Mouse (Mus musculus): Measurements from ENCODE around the gene Coa3. TPM values are rescaled to one million over a fixed set of nuclear protein-coding genes. Genes with fewer than 3 reads are reported as not detected.

The Coa3 gene
- polyA plus RNA-seq, 1 experiment from 2014 or later, result 201 TPM

GRCm38 (mm10) chr11:101229361-101229900 is 49.5 kb downstream of the Coa3 start:
- ATAC-seq (ENCODE audit: low FRiP score, low read depth), result no peak
- Histone ChIP-seq H3K9me3 (no peaks in the 10 kb centered on the region), H3K4me1 (peaks cover 18% of the 10 kb centered on the region; the same call in 1 of the 2 replicates), H3K4me3 (no peak overlapping the region), H3K4me2 (replicated peaks) (no peak overlapping the region), H3K27ac (no peak overlapping the region), H3K27me3 (replicated peaks) (no peaks in the 10 kb centered on the region), H3K36me3 (no peaks in the 10 kb centered on the region), H3K9ac (no peak overlapping the region)
- WGBS, result 33% methylated on average over 8 of the region's 8 CpGs

Other genes with a start within 250 kb of the Coa3 start
- gene Naglu, start 209.1 kb downstream of the Coa3 start, polyA plus RNA-seq (2016; fragmentation: Nextera tagmentation; extraction: Ambion mirVana), result 10.8 and 11.1 TPM in 2 replicates
- 0.14 and 0.29 TPM in 2 replicates for gene Hsd17b1, start 200.7 kb downstream of the Coa3 start, polyA plus RNA-seq (2016; fragmentation: Nextera tagmentation; extraction: Ambion mirVana)
- 50.8 and 54.5 TPM in 2 replicates for gene Coasy, start 196.5 kb downstream of the Coa3 start, polyA plus RNA-seq (2016; fragmentation: Nextera tagmentation; extraction: Ambion mirVana)
- gene Mlx, start 191.8 kb downstream of the Coa3 start, polyA plus RNA-seq (2016; fragmentation: Nextera tagmentation; extraction: Ambion mirVana), result 59.6 and 68.0 TPM in 2 replicates
- gene Psmc3ip, start 183.7 kb downstream of the Coa3 start, polyA plus RNA-seq (2016; fragmentation: Nextera tagmentation; extraction: Ambion mirVana), result 31.4 and 34.3 TPM in 2 replicates
- gene Retreg3, start 159.2 kb downstream of the Coa3 start, polyA plus RNA-seq (2016; fragmentation: Nextera tagmentation; extraction: Ambion mirVana), result 22.2 and 27.8 TPM in 2 replicates
- gene Tubg1, start 159.2 kb downstream of the Coa3 start, polyA plus RNA-seq (2016; fragmentation: Nextera tagmentation; extraction: Ambion mirVana), result 87.5 and 93.5 TPM in 2 replicates
- 13.4 and 15.1 TPM in 2 replicates for gene Tubg2, start 123.2 kb downstream of the Coa3 start, polyA plus RNA-seq (2016; fragmentation: Nextera tagmentation; extraction: Ambion mirVana)
- gene Cntnap1, start 108.6 kb downstream of the Coa3 start, polyA plus RNA-seq (2016; fragmentation: Nextera tagmentation; extraction: Ambion mirVana), result 1.7 and 2.2 TPM in 2 replicates
- 16.1 and 17.1 TPM in 2 replicates for gene Plekhh3, start 107.8 kb downstream of the Coa3 start, polyA plus RNA-seq (2016; fragmentation: Nextera tagmentation; extraction: Ambion mirVana)
- gene Ccr10, start 103.7 kb downstream of the Coa3 start, polyA plus RNA-seq (2016; fragmentation: Nextera tagmentation; extraction: Ambion mirVana), result 0.29 and 0.37 TPM in 2 replicates
- gene Ezh1, start 52.7 kb downstream of the Coa3 start, polyA plus RNA-seq (2016; fragmentation: Nextera tagmentation; extraction: Ambion mirVana), result 14.1 and 14.3 TPM in 2 replicates
- 73.4 and 79.4 TPM in 2 replicates for gene Ramp2, start 33.1 kb downstream of the Coa3 start, polyA plus RNA-seq (2016; fragmentation: Nextera tagmentation; extraction: Ambion mirVana)
- 101 and 103 TPM in 2 replicates for gene Vps25, start 25.4 kb downstream of the Coa3 start, polyA plus RNA-seq (2016; fragmentation: Nextera tagmentation; extraction: Ambion mirVana)
- gene Wnk4, start 18.5 kb downstream of the Coa3 start, polyA plus RNA-seq (2016; fragmentation: Nextera tagmentation; extraction: Ambion mirVana), result 6.2 and 7.5 TPM in 2 replicates
- gene Cntd1, start 102 bp downstream of the Coa3 start, polyA plus RNA-seq (2016; fragmentation: Nextera tagmentation; extraction: Ambion mirVana), result 1.1 and 1.3 TPM in 2 replicates
- gene Becn1, start 23.2 kb upstream of the Coa3 start, polyA plus RNA-seq (2016; fragmentation: Nextera tagmentation; extraction: Ambion mirVana), result 168 and 174 TPM in 2 replicates
- 155 and 168 TPM in 2 replicates for gene Psme3, start 37.1 kb upstream of the Coa3 start, polyA plus RNA-seq (2016; fragmentation: Nextera tagmentation; extraction: Ambion mirVana)
- 2.5 and 3.0 TPM in 2 replicates for gene Aoc2, start 45.9 kb upstream of the Coa3 start, polyA plus RNA-seq (2016; fragmentation: Nextera tagmentation; extraction: Ambion mirVana)
- not detected in 2 replicates for gene Aoc3, start 51.5 kb upstream of the Coa3 start, polyA plus RNA-seq (2016; fragmentation: Nextera tagmentation; extraction: Ambion mirVana)
- not detected in 2 replicates for gene G6pc, start 88.4 kb upstream of the Coa3 start, polyA plus RNA-seq (2016; fragmentation: Nextera tagmentation; extraction: Ambion mirVana)
- 85.3 and 86.4 TPM in 2 replicates for gene Aarsd1, start 138.5 kb upstream of the Coa3 start, polyA plus RNA-seq (2016; fragmentation: Nextera tagmentation; extraction: Ambion mirVana)
- gene Gm27029, start 145.7 kb upstream of the Coa3 start, polyA plus RNA-seq (2016; fragmentation: Nextera tagmentation; extraction: Ambion mirVana), result 6.7 and 10.0 TPM in 2 replicates
- 28.2 and 29.0 TPM in 2 replicates for gene Rundc1, start 146.0 kb upstream of the Coa3 start, polyA plus RNA-seq (2016; fragmentation: Nextera tagmentation; extraction: Ambion mirVana)
- 3.2 and 4.4 TPM in 2 replicates for gene Ptges3l, start 146.2 kb upstream of the Coa3 start, polyA plus RNA-seq (2016; fragmentation: Nextera tagmentation; extraction: Ambion mirVana)
- 327 and 346 TPM in 2 replicates for gene Rpl27, start 163.2 kb upstream of the Coa3 start, polyA plus RNA-seq (2016; fragmentation: Nextera tagmentation; extraction: Ambion mirVana)
- gene Ifi35, start 169.3 kb upstream of the Coa3 start, polyA plus RNA-seq (2016; fragmentation: Nextera tagmentation; extraction: Ambion mirVana), result 3.4 and 4.3 TPM in 2 replicates
- gene Rnd2, start 185.9 kb upstream of the Coa3 start, polyA plus RNA-seq (2016; fragmentation: Nextera tagmentation; extraction: Ambion mirVana), result 84.0 and 99.7 TPM in 2 replicates
- 71.6 and 75.1 TPM in 2 replicates for gene Vat1, start 187.1 kb upstream of the Coa3 start, polyA plus RNA-seq (2016; fragmentation: Nextera tagmentation; extraction: Ambion mirVana)